Mouse (Mus musculus) layer of hippocampus, postnatal 14 days (tissue): ENCODE data around the gene Polr1b. TPM values are rescaled to one million over a fixed set of nuclear protein-coding genes. Genes with fewer than 3 reads are reported as not detected.

Source experiments
- DNase-seq, 2 experiments: peaks; one replicate each; pipeline ENCODE4 v3.0.0; 2021 to 2022; ENCODE audit warnings: low spot score in 2 of 2, mixed read lengths in 1 of 2
- total RNA-seq, 2 experiments: library from RNA; stranded (reverse); gene quantifications; 2 replicates each; pipeline ENCODE4 v1.2.3; 2021

The Polr1b gene
- total RNA-seq, 2 experiments from 2014 or later = 16.1 to 17.8 TPM

GRCm38 (mm10) chr2:129115706-129116367 is 15.0 kb downstream of the Polr1b start:
- DNase-seq = no peak

GRCm38 (mm10) chr2:129116368-129116739 is 15.6 kb downstream of the Polr1b start:
- no peak for DNase-seq

GRCm38 (mm10) chr2:129118061-129118460 is 17.3 kb downstream of the Polr1b start:
- DNase-seq = no peak

- DNase-seq = no peak
These were observed 21.2 kb downstream of the Polr1b start for GRCm38 (mm10) chr2:129121986-129122385.

- DNase-seq = peak; percentile 90 to 98
These were observed 28.7 kb downstream of the Polr1b start, which contains the start of gene Chchd5 for GRCm38 (mm10) chr2:129129412-129129929. TSS of gene Chchd5 (plus strand) at chr2:129129700.

- no peak for DNase-seq
These were observed 29.3 kb downstream of the Polr1b start for GRCm38 (mm10) chr2:129129987-129130545.

- no peak for DNase-seq
These were observed 30.0 kb downstream of the Polr1b start for GRCm38 (mm10) chr2:129130776-129131175.

GRCm38 (mm10) chr2:129132231-129132630 is 31.4 kb downstream of the Polr1b start:
- no peak for DNase-seq

GRCm38 (mm10) chr2:129133006-129133805 is 32.4 kb downstream of the Polr1b start:
- DNase-seq = no peak

GRCm38 (mm10) chr2:129139906-129140305 is 39.1 kb downstream of the Polr1b start:
- DNase-seq = peak in 1 of 2 experiments; percentile 60

- no peak for DNase-seq
These were observed 48.0 kb downstream of the Polr1b start for GRCm38 (mm10) chr2:129148836-129149235.

GRCm38 (mm10) chr2:129150386-129150785 is 49.6 kb downstream of the Polr1b start:
- no peak for DNase-seq

- DNase-seq = no peak
These were observed 50.3 kb downstream of the Polr1b start for GRCm38 (mm10) chr2:129151111-129151510.

GRCm38 (mm10) chr2:129152751-129153150 is 52.0 kb downstream of the Polr1b start:
- no peak for DNase-seq

- no peak for DNase-seq
These were observed 64.0 kb downstream of the Polr1b start for GRCm38 (mm10) chr2:129164815-129165214.

GRCm38 (mm10) chr2:129166466-129167463 is 66.0 kb downstream of the Polr1b start:
- no peak for DNase-seq

GRCm38 (mm10) chr2:129173386-129173785 is 72.6 kb downstream of the Polr1b start:
- no peak for DNase-seq

GRCm38 (mm10) chr2:129174474-129174873 is 73.7 kb downstream of the Polr1b start:
- DNase-seq = peak; percentile 29 to 58

GRCm38 (mm10) chr2:129175636-129176035 is 74.8 kb downstream of the Polr1b start:
- no peak for DNase-seq
